Mouse (Mus musculus) layer of hippocampus, postnatal 25 days (tissue): ENCODE data around the gene Ccdc105. TPM values are rescaled to one million over a fixed set of nuclear protein-coding genes. Genes with fewer than 3 reads are reported as not detected.

Source experiments
- DNase-seq, 2 experiments: peaks; one replicate each; pipeline ENCODE4 v3.0.0; 2022; ENCODE audit warnings: mixed read lengths in 2 of 2, low spot score in 1 of 2; ENCODE audit errors: extremely low spot score in 1 of 2
- total RNA-seq, 2 experiments: library from RNA; stranded (reverse); gene quantifications; 2 replicates each; pipeline ENCODE4 v1.2.3; 2021

Ccdc105 gene
- under 1 TPM; 0.42 to 0.47 TPM for total RNA-seq

DNA sequence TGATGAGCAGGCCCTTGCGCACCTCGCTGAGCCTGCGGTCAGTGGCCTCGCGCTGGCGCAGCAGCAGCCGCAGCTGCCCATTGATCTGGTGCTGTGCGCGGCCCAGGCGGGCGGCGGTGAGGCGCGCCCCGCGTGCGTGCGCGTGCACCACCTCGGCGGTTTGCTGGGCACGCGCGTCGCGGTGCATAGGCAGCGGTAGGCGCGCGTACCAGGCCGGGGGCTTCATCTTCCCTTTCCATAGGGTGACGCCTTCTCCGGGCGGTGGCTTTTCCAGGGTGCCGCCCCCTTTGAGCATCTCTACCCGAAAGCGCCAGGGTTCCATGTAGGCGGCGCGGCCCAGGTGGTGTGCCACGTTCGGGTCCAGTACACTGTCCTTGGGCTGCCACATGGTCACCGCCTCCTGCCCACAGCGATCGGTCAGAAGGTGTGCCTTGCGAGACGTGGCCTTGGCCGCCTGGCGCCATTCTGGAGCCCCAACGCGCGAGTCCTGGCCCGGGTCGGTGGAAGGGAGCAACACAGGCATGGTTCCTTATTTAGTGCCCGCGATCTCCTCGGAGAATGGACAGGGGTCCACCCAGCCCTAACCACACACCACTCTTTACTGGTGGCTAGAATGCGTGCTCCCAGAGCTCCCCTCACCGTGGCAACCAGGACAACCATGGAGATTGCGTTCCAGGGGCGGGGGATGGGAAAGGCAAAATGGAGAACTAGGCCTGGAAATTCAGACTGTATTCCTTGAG lies at the start of gene Ccdc105:
TSS of gene Ccdc105 (minus strand) at position 614 of the 740 bp plus-strand sequence.
- peak; percentile 56 to 67 for DNase-seq

DNA sequence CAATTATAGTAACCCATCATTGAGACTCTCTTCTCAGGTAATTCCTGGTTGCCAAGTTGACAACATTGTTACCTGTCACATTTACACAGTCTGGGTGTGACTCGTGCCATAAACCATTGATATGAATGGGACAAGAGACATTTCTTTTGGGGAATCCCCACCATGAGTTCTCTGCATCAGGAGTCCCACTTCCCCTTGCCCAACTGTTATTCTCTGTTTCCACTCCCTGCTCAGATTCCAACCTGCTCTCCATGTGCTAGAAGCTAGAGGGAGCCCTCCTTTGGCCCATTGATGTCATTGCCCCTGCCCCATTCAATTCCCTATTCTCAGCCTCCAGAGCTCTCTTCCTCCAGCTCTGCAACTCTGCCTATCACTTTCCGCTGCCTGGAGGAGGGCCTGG lies 48.6 kb upstream of the Ccdc105 start:
- DNase-seq, result no peak

DNA sequence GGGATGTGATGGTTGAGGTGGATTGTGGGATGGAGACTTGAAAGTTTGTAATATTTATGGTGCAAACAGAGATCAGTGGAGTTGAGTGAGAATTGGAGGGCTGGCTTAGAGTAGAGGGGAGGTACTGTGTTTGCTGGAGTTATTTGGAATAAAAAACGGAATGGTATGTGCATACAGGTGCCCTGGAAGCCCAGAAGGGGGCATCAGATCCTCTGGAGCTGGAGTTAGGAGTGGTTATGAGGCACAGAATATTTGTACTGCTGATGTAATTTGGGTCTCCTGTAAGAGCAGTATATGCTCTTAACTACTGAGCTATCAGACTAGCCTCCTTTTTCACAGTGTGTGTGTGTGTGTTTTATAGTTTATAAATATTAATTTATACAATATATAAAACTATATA lies 37.7 kb upstream of the Ccdc105 start:
- DNase-seq, result no peak

DNA sequence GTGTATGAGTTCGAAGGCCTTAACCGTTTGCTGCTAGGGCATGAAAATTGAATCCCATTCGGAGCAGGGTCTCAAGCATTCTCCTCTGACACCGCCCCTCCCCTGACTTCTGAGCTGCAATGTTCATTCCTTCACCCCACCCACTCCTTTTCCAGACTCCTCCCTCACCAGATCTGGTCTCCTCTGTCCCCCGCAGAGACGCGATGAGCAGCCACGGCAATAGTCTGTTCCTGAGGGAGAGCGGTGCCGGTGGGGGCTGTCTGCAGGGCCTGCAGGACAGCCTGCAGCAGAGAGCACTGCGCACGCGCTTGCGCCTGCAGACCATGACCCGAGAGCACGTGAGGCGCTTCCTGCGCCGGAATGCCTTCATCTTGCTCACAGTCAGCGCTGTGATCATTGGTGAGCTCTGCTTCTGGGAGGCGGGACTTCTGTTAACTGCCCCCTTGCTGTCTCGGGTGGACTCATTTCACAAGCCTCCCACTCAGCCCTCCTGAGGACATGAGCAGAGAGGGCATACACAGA lies 34.8 kb upstream of the Ccdc105 start:
- peak; percentile 69 to 77 for DNase-seq

DNA sequence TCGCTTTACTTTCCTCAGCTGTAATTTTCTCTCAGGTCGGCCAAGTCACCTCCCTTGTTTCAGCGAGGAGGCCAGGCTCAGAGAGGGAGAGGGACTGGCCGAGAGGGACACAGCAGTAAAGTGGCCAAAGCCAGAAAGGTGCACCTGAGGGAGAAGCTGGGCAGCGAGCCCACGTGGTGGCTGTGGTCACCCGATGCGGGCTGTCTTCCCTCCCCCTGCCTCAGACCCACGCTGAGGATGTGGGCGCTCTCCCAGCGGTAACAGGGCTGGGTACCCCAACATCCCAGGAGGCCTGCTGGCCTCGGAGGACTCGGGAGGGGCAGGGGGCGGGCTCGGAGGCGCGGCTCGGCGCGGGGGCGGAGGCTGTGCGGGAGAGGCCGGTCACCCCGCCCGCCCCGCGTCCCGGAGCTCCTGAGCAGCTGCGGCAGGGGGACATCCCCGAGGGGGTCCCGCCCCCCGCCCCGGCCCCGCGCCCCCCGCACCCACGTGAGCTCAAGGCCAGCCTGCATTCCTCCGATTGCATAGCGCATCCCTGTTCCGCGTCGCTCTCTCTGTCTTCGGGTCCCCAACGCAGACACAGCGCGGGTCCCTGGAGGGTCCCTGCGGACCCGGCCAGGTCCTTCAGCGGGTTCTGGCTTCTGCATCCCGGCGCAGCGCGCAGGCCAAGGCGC lies 27.3 kb upstream of the Ccdc105 start, which contains the start of gene Slc1a6:
TSS of gene Slc1a6 (plus strand) at position 516 of the 671 bp plus-strand sequence.
- DNase-seq, result peak; percentile 33 to 51

DNA sequence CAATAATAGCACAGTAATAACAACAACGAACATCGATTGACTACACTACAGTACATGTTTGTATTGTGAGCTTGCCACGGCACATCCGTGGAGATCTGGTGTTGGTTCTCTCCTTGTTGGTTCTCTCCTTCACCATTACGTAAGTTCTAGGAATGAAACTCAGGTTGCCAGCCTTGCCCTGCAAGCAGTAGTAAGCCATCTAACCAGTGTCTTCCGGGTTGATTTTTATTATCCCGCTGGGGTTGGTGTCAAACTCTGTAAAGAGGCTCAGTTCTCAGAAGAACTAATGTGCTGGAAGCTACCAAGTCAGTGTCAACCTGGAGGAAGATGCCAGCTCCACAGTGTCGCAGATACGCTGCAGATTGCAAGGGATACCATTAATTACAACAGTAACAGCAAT lies 26.7 kb upstream of the Ccdc105 start:
- peak in 1 of 2 experiments; percentile 16 for DNase-seq

DNA sequence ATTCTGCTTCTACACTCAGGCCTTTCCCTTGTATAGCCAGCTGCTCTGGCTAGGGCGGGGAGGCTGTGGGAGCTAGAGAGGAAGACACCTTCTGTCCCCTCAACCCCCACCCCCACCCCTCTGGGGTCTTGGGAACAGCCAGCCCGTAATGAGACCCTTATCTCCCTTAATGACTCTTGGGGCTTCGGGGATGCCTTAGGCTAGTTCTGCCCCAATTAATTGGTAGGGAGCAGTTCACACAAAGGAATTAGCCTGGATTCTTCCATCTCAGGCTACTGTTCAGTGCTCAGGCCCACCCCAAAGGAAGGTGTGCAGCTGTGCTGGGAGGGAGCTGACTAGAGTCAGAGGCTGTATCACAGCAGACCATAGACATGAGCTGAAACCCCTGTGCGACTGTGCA lies 23.0 kb upstream of the Ccdc105 start:
- no peak for DNase-seq

DNA sequence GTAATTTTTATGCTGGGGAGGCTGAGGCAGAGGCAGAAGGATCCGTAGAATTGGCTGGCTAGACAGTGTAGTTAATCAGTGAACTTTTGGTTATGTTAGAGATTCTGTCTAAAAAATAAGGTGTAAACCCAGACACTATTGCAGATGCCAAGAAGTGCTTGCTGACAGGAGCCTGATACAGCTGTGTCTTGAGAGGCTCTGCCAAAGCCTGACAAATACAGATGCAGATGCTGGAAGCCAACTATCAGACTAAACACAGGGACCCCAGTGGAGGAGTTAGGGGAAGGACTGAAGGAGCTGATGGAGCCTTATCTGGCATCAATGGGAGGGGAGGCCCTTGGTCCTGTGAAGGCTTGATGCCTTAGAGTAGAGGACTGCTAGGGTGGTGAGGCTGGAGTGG lies 12.7 kb upstream of the Ccdc105 start:
- no peak for DNase-seq

DNA sequence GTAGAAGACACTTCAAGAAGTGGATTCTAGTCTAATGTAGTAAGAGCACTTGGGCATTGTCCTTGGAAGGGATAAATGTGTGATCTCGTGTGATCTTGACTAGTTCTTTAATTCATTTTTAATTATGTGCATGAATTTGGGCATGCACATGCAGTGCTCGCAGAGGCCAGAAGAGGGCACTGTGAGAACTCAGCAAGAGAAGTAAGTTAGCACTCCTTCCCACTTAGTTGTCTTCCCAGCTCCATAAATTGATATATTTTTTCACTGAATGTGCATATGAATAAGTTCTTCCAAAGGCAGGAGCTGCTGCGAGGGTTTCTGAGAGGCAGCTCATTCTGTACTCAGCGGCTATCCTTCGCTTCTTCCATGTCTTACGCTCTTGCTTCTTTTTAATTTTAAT lies 3.2 kb upstream of the Ccdc105 start:
- peak; percentile 69 to 92 for DNase-seq

DNA sequence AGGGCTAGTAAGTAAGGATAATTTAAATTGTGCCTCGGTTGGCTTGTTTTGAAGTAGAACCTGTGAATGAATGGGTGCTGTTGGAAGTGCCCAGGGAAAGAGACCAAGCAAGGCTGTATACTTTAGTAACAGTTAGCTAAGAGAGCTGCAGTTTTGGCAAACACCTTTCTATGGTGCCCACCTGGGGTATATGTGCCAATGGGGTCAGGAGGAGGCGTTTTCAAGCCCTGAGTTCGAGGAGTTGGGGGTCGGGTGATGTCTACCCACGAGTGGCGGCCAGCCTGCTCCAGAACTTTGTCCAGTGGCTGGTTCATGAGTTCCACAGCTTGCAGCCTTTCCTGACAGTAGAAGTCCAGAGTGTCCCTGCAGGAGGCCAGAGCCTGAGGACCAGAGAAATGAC lies 3.9 kb downstream of the Ccdc105 start:
- DNase-seq, result no peak

DNA sequence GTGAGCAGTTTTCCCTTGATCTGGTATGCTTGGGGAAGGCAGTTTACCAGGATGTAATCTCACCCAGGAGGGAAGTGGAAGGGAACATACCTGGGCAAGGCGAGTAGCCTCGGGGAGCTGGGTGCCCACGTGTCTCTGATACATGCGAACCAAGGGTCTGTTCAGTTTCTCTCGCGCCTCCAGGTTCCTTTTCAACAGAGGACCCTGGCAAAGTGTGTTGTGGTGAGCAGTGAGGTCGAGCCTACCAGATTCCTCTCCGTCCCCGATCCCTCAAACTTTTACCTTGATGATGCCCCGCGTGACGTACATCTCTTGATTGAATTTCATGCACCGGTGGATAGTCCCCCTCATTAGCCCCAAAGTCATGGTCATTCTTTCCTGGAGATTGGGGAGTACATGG lies 4.7 kb downstream of the Ccdc105 start:
- no peak for DNase-seq

DNA sequence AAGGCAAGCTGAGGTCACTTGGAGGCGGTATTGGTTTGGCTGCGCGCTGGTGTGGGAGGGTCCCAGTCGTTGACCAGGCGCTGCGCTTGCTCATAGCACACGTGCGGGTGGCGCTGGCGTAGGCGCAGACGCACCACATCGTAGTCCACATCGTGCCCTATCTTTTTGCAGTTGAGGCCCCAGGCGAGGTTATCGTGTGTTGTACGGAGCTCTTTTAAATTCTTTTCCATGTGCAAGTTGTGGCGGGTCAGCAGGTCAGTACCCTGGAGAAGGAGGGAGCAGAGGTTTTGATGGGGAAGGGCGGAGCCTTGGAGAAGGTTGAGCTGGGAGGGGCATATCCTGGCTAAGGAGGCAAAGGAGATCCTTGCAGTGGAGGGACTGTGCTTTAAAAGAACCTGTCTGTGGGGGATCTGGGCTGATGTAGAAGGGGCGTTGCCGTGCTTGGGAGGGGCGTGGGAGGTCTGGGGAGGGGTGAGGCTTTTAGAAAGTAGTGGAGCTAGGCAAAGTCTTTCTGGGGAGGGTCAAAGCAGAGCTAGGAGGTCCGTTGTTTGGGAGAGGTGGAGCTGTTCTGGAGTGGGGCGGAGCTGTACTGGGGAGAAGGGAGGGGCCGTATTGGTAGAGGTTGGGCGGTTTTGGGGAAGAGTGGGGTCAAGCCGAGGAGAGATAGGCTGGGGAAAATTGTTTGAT lies 5.7 kb downstream of the Ccdc105 start:
- peak; percentile 8 to 36 for DNase-seq

DNA sequence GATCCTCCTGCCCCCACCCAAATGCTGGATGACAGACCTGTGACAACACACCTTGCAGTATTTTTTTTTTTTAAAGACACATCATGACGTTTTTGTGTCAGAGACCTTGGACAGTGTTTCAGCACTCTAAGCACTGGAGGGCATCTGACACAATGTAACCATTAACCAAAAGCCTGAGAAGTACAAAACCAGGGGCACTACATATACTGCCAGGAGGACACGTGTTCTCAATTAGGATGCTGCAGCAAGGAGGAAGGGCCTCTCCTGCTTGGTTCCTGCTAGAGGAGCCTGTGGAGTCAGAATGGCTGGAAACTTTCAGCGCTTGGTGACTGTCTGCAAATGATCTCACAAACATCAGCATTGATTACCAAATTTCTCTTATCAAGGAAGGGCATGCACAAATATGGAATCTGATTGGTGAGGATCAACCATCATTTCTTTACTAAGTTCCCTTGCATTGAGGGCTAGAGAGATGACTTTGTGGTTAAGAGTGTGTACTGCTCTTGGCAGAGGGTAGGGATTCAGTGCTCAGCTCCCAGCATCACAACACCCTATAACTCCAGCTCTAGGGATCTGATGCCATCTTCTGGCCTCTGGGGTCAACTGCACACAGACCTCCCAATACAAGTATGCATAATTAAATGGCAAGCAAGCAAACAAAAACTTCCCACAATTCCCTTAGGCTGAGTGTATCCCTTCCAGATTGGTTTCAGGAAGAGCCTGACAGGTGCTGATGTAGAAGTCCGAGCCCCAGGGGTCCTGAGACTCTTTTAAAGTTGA lies 7.2 kb downstream of the Ccdc105 start:
- no peak for DNase-seq

DNA sequence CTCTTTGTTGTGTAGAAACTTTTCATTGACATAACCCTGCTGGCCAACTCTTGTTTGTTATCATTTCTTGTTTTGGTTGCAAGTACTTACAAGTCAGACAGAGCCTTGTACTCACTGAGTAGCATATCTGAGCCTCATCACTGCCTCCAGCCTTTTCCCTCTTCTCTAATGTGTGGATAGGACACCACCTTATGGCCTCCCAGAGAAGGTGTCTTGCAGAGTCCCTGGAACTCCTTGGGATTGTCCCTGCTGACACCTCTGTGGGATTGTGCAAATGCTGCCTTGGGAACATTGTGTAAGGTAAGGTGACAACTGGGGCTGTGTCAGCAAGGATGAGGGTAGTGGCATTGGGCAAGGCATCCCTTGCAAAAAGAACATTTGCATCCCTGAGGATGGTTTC lies 9.1 kb downstream of the Ccdc105 start:
- no peak for DNase-seq

DNA sequence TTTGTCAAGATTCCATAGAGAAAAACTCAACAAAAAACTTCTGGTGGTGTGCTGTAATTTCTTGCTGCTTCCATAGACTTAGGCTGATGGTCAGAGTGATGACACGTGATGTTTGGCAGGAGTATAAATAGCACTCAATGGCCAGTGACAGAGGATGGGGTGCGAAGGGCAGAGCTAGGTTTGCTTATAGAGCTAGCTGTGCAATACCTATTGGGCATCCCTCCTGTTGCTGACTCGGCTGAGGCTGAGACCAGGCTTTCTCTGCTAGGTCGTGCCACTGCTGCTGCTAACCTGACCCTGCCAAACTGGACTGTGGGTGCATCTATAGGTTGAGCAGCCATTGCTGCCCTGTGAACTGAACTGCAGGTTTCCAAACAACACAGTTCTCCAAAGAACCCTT lies 13.0 kb downstream of the Ccdc105 start:
- no peak for DNase-seq

DNA sequence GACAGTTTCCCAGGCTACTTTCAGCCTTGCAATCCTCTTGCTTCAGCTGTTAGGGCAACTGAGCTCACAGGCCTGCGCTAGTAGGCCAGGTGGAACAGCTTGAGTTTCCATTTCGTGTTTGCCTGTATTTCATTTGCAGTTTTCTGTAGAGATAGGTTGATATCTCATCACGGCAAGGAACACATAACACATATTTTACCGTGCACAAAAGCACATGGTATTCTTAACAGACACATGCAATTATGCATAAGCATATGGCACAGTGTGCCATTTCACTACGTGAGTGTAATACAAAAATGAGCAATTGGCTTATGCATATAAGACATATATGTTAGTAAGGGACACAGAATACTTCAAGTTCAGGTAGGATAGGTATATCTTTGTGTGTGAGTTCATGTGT lies 25.0 kb downstream of the Ccdc105 start:
- no peak for DNase-seq

DNA sequence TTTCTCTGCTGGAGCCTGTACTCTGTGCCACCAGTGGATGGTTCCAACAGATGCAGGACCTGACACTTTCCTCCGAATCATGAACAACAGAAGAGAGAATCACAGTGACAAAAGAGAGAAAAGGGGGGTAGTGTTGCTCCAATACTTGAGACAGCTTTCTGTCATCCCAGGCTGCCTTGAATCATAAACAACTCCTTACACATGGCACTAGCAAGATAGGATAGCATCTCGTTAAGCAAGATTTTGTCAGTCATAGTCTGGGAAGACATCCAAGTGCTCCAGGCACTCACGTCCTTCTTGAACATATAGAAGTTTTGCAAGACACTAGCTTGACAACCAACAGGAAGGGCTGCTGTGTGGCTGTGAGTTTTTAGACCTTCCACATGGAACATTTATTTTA lies 25.8 kb downstream of the Ccdc105 start:
- no peak for DNase-seq

DNA sequence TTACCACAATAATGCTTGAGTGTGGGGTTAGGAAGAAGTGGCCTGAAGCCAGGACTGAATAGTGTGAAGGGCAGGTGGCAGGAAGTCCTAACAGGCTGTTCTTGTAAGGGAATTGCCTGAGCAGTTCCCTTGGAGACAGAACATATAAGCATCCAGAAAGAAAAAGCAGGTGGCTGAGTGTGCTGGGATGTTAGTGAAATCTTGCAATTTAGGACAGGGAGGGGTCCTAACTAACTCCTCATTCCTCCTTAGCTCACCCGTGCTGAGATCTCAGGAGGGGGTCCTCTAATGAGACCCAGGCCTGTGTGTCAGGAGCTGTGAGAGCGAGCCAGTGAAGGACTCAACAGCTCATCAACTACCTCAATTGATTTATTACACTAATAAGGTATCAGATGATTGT lies 29.4 kb downstream of the Ccdc105 start:
- no peak for DNase-seq

DNA sequence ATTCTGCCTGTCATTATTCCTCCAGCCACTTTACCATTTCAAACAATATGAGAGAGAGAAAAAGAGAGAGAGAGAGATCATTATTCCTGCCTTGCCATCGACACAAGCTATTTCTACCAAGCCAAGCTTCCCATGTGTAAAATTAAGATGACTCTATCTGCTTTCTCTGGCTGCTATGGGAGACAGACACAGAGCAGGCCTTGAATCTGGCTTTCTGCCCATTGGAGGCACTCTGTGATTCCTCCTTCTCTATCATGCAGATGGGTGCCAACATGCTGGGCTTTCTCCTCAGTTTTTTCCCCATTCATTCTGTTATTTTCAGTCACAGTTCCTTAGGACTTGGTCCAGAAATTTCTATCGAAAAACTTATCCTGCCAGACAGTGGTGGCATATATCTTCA lies 30.2 kb downstream of the Ccdc105 start:
- DNase-seq, result peak in 1 of 2 experiments; percentile 23

DNA sequence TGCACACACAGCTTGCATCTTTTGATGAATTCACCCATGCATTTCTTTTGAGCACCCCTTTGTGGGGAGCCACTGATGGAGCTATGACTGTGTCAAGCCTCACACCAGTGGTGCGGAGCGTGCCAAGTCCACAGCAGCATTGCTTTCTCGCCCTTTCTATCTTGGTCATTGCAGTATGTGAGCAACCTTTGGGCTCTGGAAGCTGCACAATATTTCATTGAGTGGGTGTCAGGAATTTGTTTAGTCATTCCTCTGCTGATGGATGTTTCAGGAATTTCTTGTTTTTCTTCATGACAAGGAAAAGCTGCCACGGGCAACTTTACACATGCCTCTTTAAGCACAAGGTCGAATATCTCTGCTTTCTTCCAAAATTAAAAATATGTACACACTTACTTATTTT lies 30.8 kb downstream of the Ccdc105 start:
- DNase-seq, result no peak
